Mouse (Mus musculus): Measurements from ENCODE around the gene Washc3.

The Washc3 gene

GRCm38 (mm10) chr10:88255556-88255955 is 54.7 kb downstream of the Washc3 start:
- DNase-seq (ENCODE audit: low read depth, low spot score) = no peak

GRCm38 (mm10) chr10:88260309-88260708 is 59.4 kb downstream of the Washc3 start:
- DNase-seq (ENCODE audit: low read depth, low spot score) = no peak

- no peak for DNase-seq (ENCODE audit: low read depth, low spot score)
Observed at GRCm38 (mm10) chr10:88261186-88261585, 60.3 kb downstream of the Washc3 start.

- DNase-seq (ENCODE audit: low read depth, low spot score) = no peak
Observed at GRCm38 (mm10) chr10:88263383-88263782, 62.5 kb downstream of the Washc3 start.

- no peak for DNase-seq (ENCODE audit: low read depth, low spot score)
Observed at GRCm38 (mm10) chr10:88274045-88274444, 73.2 kb downstream of the Washc3 start.

GRCm38 (mm10) chr10:88281699-88282098 is 80.8 kb downstream of the Washc3 start:
- no peak for DNase-seq (ENCODE audit: low read depth, low spot score)

- DNase-seq (ENCODE audit: low read depth, low spot score) = no peak
Observed at GRCm38 (mm10) chr10:88284343-88284990, 83.6 kb downstream of the Washc3 start.

- DNase-seq (ENCODE audit: low read depth, low spot score) = no peak
Observed at GRCm38 (mm10) chr10:88287261-88287660, 86.4 kb downstream of the Washc3 start.

GRCm38 (mm10) chr10:88288061-88288460 is 87.2 kb downstream of the Washc3 start:
- DNase-seq (ENCODE audit: low read depth, low spot score) = no peak

GRCm38 (mm10) chr10:88295091-88295490 is 94.2 kb downstream of the Washc3 start:
- no peak for DNase-seq (ENCODE audit: low read depth, low spot score)
